Mouse (Mus musculus): ENCODE data around the gene Olfr523.

- TF ChIP-seq CTCF (IDR thresholded peaks at IDR 0.05; ENCODE audit: low read depth, low read length) (no peak), POLR2A (IDR thresholded peaks at IDR 0.05; ENCODE audit: borderline replicate concordance, low read depth, low read length) (no peak)
These were observed 19.6 kb upstream of the Olfr523 start for GRCm38 (mm10) chr7:140153383-140153782.
